Mouse (Mus musculus): ENCODE measurements around the gene Sema5b.

DNA sequence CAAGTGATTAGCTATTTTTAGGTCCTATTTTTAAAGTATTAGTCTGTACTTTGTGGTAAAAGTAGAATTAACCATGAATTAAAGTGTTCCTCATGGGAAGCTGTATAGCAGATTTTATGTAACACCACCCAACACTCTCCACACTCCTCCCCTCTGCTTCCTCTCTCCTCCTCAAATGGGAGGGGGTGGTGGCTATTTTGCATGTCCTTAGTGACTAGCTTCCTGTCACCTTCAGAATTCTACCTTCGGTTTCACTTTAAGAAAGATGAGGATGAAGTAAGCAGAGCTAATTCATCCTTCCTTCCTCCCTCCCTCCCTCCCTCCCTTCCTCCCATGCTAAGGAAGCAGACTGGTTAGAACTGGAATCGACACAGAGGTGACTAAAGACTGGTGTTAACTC, 155.2 kb downstream of the Sema5b start:
- TF ChIP-seq CTCF (IDR thresholded peaks at IDR 0.05; ENCODE audit: low read depth) (no peak), EP300 (IDR thresholded peaks at IDR 0.05; ENCODE audit: low read depth) (no peak)
